In genomic region chr17:27077133-27077532, GRCm38 (mm10) we compare ENCODE assay signal across 17 mouse cellular contexts. TPM values are rescaled to one million over a fixed set of nuclear protein-coding genes. Genes with fewer than 3 reads are reported as not detected.
A peak's percentile ranks its signal among the peaks of the same experiment; 100 is the strongest.
DNase-seq lines count a peak whose midpoint lies in the region; ATAC-seq and TF ChIP-seq lines count a peak whose summit lies in the region.
"Had no signal": no experiment of that assay in that cellular context is flagged by ENCODE, and none has a peak within 500 bp of the region (broad histone marks: within the 10 kb centered on the region; RNA-seq: fewer than 3 reads in every experiment).

No protein-coding gene starts in this region.

- H3K27ac ChIP-seq in forebrain, postnatal 0 days (ENCODE audit: low read depth, low read length), result no peak overlapping the region
- no peak overlapping the region for H3K27ac ChIP-seq in forebrain, embryonic 12.5 days
- H3K27ac ChIP-seq in left cerebral cortex, adult 2 months, result no peak overlapping the region
- no peak overlapping the region for H3K27ac ChIP-seq in CH12.LX (ENCODE audit: insufficient read depth, low read depth)
- no peak overlapping the region for H3K27ac ChIP-seq in bone marrow macrophage, adult 2 months (ENCODE audit: insufficient read depth, low read depth, low read length)
- H3K27ac ChIP-seq: kidney, embryonic 15.5 days; liver, embryonic 13.5 days had no signal

- no peaks in the 10 kb centered on the region for H3K4me1 ChIP-seq in forebrain, postnatal 0 days (ENCODE audit: insufficient read depth)
- H3K4me1 ChIP-seq in forebrain, embryonic 12.5 days, result no peaks in the 10 kb centered on the region
- peaks cover 0 to 35% of the 10 kb centered on the region in 2 experiments; a peak in 2 of 4 replicates for H3K4me1 ChIP-seq in CH12.LX (ENCODE audit: control insufficient read depth in 1 of 2, insufficient read depth in 2 of 2)
- peaks cover 41% of the 10 kb centered on the region for H3K4me1 ChIP-seq in bone marrow macrophage, adult 2 months (ENCODE audit: control insufficient read depth, insufficient read depth, low read length)

- no peak for TF ChIP-seq RAD21 in CH12.LX (IDR thresholded peaks at IDR 0.05; ENCODE audit: low read depth, low read length)

- no peaks in the 10 kb centered on the region for H3K79me2 ChIP-seq in CH12.LX (replicated peaks; ENCODE audit: control insufficient read depth, extremely low read depth, insufficient read depth, poor library complexity, severe bottlenecking)

- dilution Hi-C loops in CH12.LX (cut with MboI; ENCODE audit: extremely low pct_ligation_motif_present, extremely low pct_unique_long_range_greater_than_20kb, low sequenced_read_pairs), result no loop called here

- ATAC-seq in forebrain, postnatal 0 days, result no peak
- no peak for ATAC-seq in forebrain, embryonic 12.5 days (ENCODE audit: low FRiP score)
- ATAC-seq: forebrain, embryonic 16.5 days had no signal

- intact Hi-C loops in left cerebral cortex, adult 2 months (cut with DNase I), result no loop called here
- intact Hi-C loops in left cerebral cortex, postnatal 10 days (cut with DNase I), result no loop called here

- no peaks in the 10 kb centered on the region for H3K9me3 ChIP-seq in forebrain, postnatal 0 days (ENCODE audit: low read length)
- H3K9me3 ChIP-seq in forebrain, embryonic 12.5 days, result peaks cover 4% of the 10 kb centered on the region; the same call in 1 of the 2 replicates
- H3K9me3 ChIP-seq in CH12.LX (replicated peaks; ENCODE audit: low read length), result peaks cover 9% of the 10 kb centered on the region
- H3K9me3 ChIP-seq: kidney, embryonic 15.5 days; liver, embryonic 13.5 days had no signal

- no peaks in the 10 kb centered on the region for H3K36me3 ChIP-seq in forebrain, postnatal 0 days (ENCODE audit: insufficient read depth)
- H3K36me3 ChIP-seq in forebrain, embryonic 12.5 days (replicated peaks), result no peaks in the 10 kb centered on the region
- peaks cover 6 to 49% of the 10 kb centered on the region in 2 experiments for H3K36me3 ChIP-seq in CH12.LX (replicated peaks in 1 of 2; ENCODE audit: control insufficient read depth in 1 of 2, insufficient read depth in 1 of 2, low read length in 1 of 2)
- H3K36me3 ChIP-seq: liver, embryonic 13.5 days had no signal

- no peak overlapping the region for H3K9ac ChIP-seq in forebrain, postnatal 0 days
- H3K9ac ChIP-seq in forebrain, embryonic 12.5 days, result no peak overlapping the region
- H3K9ac ChIP-seq in CH12.LX (ENCODE audit: insufficient read depth, low read depth), result no peak overlapping the region
- H3K9ac ChIP-seq: kidney, embryonic 15.5 days; liver, embryonic 13.5 days had no signal

- WGBS in forebrain, postnatal 0 days, result 94% methylated on average over 7 of the region's 7 CpGs
- 98% methylated on average over 7 of the region's 7 CpGs for WGBS in forebrain, embryonic 12.5 days

- DNase-seq in forebrain, postnatal 0 days, result no peak
- DNase-seq in left cerebral cortex, adult 2 months (ENCODE audit: extremely low spot score in 1 of 2, low spot score in 2 of 2), result no peak
- DNase-seq in left cerebral cortex, postnatal 10 days (ENCODE audit: extremely low spot score in 1 of 2, low spot score in 2 of 2), result no peak
- no peak for DNase-seq in CH12.LX (ENCODE audit: extremely low read depth)
- DNase-seq in right cerebral cortex, postnatal 14 days, result no peak
- no peak for DNase-seq in embryo, embryonic 9.5 days (ENCODE audit: extremely low spot score)
- DNase-seq: adrenal gland, postnatal 25 days; cerebellum, postnatal 14 days; liver, embryonic 13.5 days; lung, postnatal 4 days; thymus, adult 18-20 months had no signal

- no peaks in the 10 kb centered on the region for H3K27me3 ChIP-seq in forebrain, postnatal 0 days (ENCODE audit: insufficient read depth, low read length)
- no peaks in the 10 kb centered on the region for H3K27me3 ChIP-seq in forebrain, embryonic 12.5 days
- H3K27me3 ChIP-seq in CH12.LX (replicated peaks), result no peaks in the 10 kb centered on the region
- H3K27me3 ChIP-seq: kidney, embryonic 15.5 days; liver, embryonic 13.5 days had no signal

- 0 out of 2 replicates have a peak, but pooled peaks have one; percentile 15 for TF ChIP-seq CTCF in forebrain, postnatal 0 days (IDR thresholded peaks at IDR 0.05; ENCODE audit: low read depth)
- peak; percentile 9 for TF ChIP-seq CTCF in left cerebral cortex, adult 2 months (IDR thresholded peaks at IDR 0.05)
- TF ChIP-seq CTCF in CH12.LX (conservative IDR thresholded peaks at IDR 0.05 in 1 of 2, IDR thresholded peaks at IDR 0.05 in 1 of 2; ENCODE audit: low read depth in 2 of 2, low read length in 2 of 2), result peak; percentile 23 to 28; a peak in 2 of 4 replicates
- peak; percentile 46 for TF ChIP-seq CTCF in bone marrow macrophage, adult 2 months (IDR thresholded peaks at IDR 0.05; ENCODE audit: low read depth, low read length)

- in situ Hi-C loops in CH12.LX (cut with MboI; ENCODE audit: low pct_ligation_motif_present, low pct_unique_long_range_greater_than_20kb, low sequenced_read_pairs), result no loop called here

- H3K4me3 ChIP-seq in forebrain, postnatal 0 days (ENCODE audit: low read depth, low read length), result no peak overlapping the region
- H3K4me3 ChIP-seq in forebrain, embryonic 12.5 days (replicated peaks), result no peak overlapping the region
- no peak overlapping the region for H3K4me3 ChIP-seq in left cerebral cortex, adult 2 months
- no peak overlapping the region for H3K4me3 ChIP-seq in CH12.LX (replicated peaks in 1 of 3; ENCODE audit: low read depth in 2 of 3, low read length in 2 of 3, poor library complexity in 1 of 3)
- no peak overlapping the region for H3K4me3 ChIP-seq in bone marrow macrophage, adult 2 months (ENCODE audit: insufficient read depth, low read length)
- H3K4me3 ChIP-seq: kidney, embryonic 15.5 days; liver, embryonic 13.5 days; myocyte had no signal

- H3K4me2 ChIP-seq in forebrain, postnatal 0 days (ENCODE audit: low read depth), result no peak overlapping the region
- no peak overlapping the region for H3K4me2 ChIP-seq in forebrain, embryonic 12.5 days
- no peak overlapping the region for H3K4me2 ChIP-seq in CH12.LX (ENCODE audit: insufficient read depth, low read depth, poor library complexity, severe bottlenecking)
- H3K4me2 ChIP-seq: kidney, embryonic 15.5 days; liver, embryonic 13.5 days; midbrain, embryonic 11.5 days had no signal

- no peak for TF ChIP-seq EP300 in CH12.LX (IDR thresholded peaks at IDR 0.05; ENCODE audit: low read length)

- no peak for TF ChIP-seq POLR2A in CH12.LX (IDR thresholded peaks at IDR 0.05; ENCODE audit: low read depth, low read length)
- TF ChIP-seq POLR2A in bone marrow macrophage, adult 2 months (IDR thresholded peaks at IDR 0.05; ENCODE audit: borderline replicate concordance, low read depth, low read length), result no peak

TF ChIP-seq in CH12.LX, 34 proteins besides CTCF, POLR2A, EP300 and RAD21:
- TF ChIP-seq CHD2 (IDR thresholded peaks at IDR 0.05; ENCODE audit: low read length), result no peak
- TF ChIP-seq MEF2A (IDR thresholded peaks at IDR 0.05; ENCODE audit: borderline replicate concordance, low read depth, low read length), result no peak
- TF ChIP-seq JUND (conservative IDR thresholded peaks at IDR 0.05; ENCODE audit: low read depth, low read length), result no peak
- TF ChIP-seq SIN3A (IDR thresholded peaks at IDR 0.05; ENCODE audit: low read length), result no peak
- no peak for TF ChIP-seq ZNF384 (IDR thresholded peaks at IDR 0.05; ENCODE audit: low read depth, low read length)
- TF ChIP-seq KAT2A (IDR thresholded peaks at IDR 0.05; ENCODE audit: insufficient replicate concordance, low read length), result no peak
- TF ChIP-seq ZKSCAN1 (IDR thresholded peaks at IDR 0.05; ENCODE audit: borderline replicate concordance, low read depth, low read length), result no peak
TF ChIP-seq in CH12.LX: peak in this region for 0.

RNA-seq across cellular contexts. Expression of gene Itpr3, which starts 20.0 kb away (rescaled TPM):
- 1.8 and 2.9 TPM in 2 replicates for total RNA-seq in forebrain, postnatal 0 days (2014; rRNA removed)
- polyA plus RNA-seq in forebrain, postnatal 0 days (2015; fragmentation: Nextera tagmentation; extraction: Ambion mirVana), result 0.30 TPM in 2 replicates
- polyA plus RNA-seq in forebrain, embryonic 12.5 days (2016; fragmentation: Nextera tagmentation; extraction: Ambion mirVana), result 1.6 and 3.3 TPM in 2 replicates
- total RNA-seq in left cerebral cortex, adult 2 months (2021), result 1 to 10 TPM; 2.2 to 3.3 TPM
- 1 to 10 TPM; 2.1 to 2.9 TPM for total RNA-seq in left cerebral cortex, postnatal 10 days (2021)
- total RNA-seq in CH12.LX (2012; rRNA removed) (8.3 and 11.3 TPM in 2 replicates), CH12.LX (2014; rRNA removed) (2.5 TPM in 2 replicates)
- 8.5 and 9.5 TPM in 2 replicates for polyA plus RNA-seq in CH12.LX (2012; ENCODE audit: insufficient read length, low read depth)
- polyA plus RNA-seq in bone marrow macrophage, adult 2 months (2012; ENCODE audit: insufficient read depth, insufficient read length, missing spikeins), result 3.1 and 3.5 TPM in 2 replicates

RNA-seq across cellular contexts. Expression of gene Bak1, which starts 48.3 kb away (rescaled TPM):
- total RNA-seq in forebrain, postnatal 0 days (2014; rRNA removed), result 36.5 and 48.1 TPM in 2 replicates
- 2.5 and 3.5 TPM in 2 replicates for polyA plus RNA-seq in forebrain, postnatal 0 days (2015; fragmentation: Nextera tagmentation; extraction: Ambion mirVana)
- polyA plus RNA-seq in forebrain, embryonic 12.5 days (2016; fragmentation: Nextera tagmentation; extraction: Ambion mirVana), result 3.0 and 3.1 TPM in 2 replicates
- 10 to 100 TPM; 13.0 to 14.0 TPM for total RNA-seq in left cerebral cortex, adult 2 months (2021)
- total RNA-seq in left cerebral cortex, postnatal 10 days (2021), result 10 to 100 TPM; 29.7 to 32.1 TPM
- 57.3 and 69.8 TPM in 2 replicates for total RNA-seq in CH12.LX (2012; rRNA removed)
- total RNA-seq in CH12.LX (2014; rRNA removed), result 61.8 and 62.9 TPM in 2 replicates
- 123 and 140 TPM in 2 replicates for polyA plus RNA-seq in CH12.LX (2012; ENCODE audit: insufficient read length, low read depth)
- polyA plus RNA-seq in bone marrow macrophage, adult 2 months (2012; ENCODE audit: insufficient read depth, insufficient read length, missing spikeins), result 60.8 and 83.0 TPM in 2 replicates

RNA-seq across cellular contexts. Expression of gene Uqcc2, which starts 56.6 kb away (rescaled TPM):
- total RNA-seq in forebrain, postnatal 0 days (2014; rRNA removed), result 214 and 330 TPM in 2 replicates
- 388 and 459 TPM in 2 replicates for polyA plus RNA-seq in forebrain, postnatal 0 days (2015; fragmentation: Nextera tagmentation; extraction: Ambion mirVana)
- polyA plus RNA-seq in forebrain, embryonic 12.5 days (2016; fragmentation: Nextera tagmentation; extraction: Ambion mirVana), result 274 and 306 TPM in 2 replicates
- total RNA-seq in left cerebral cortex, adult 2 months (2021), result 100 to 1,000 TPM; 215 to 245 TPM
- 100 to 1,000 TPM; 177 to 182 TPM for total RNA-seq in left cerebral cortex, postnatal 10 days (2021)
- 198 and 208 TPM in 2 replicates for total RNA-seq in CH12.LX (2012; rRNA removed)
- total RNA-seq in CH12.LX (2014; rRNA removed), result 240 and 277 TPM in 2 replicates
- polyA plus RNA-seq in CH12.LX (2012; ENCODE audit: insufficient read length, low read depth), result 107 and 126 TPM in 2 replicates
- 75.5 and 91.6 TPM in 2 replicates for polyA plus RNA-seq in bone marrow macrophage, adult 2 months (2012; ENCODE audit: insufficient read depth, insufficient read length, missing spikeins)
